Mouse (Mus musculus): ENCODE data around the gene Mpp6.

GRCm38 (mm10) chr6:50240437-50240836 lies 130.4 kb downstream of the Mpp6 start:
- no peak for TF ChIP-seq CTCF (IDR thresholded peaks at IDR 0.05)
- TF ChIP-seq POLR2A (IDR thresholded peaks at IDR 0.05; ENCODE audit: insufficient read depth, low read depth, low read length), result no peak
- no peak for TF ChIP-seq EP300 (IDR thresholded peaks at IDR 0.05; ENCODE audit: insufficient read depth, low read depth, low read length)
